Mouse (Mus musculus) macrophage (primary cell): ENCODE results near the gene Agtrap. TPM values are rescaled to one million over a fixed set of nuclear protein-coding genes. Genes with fewer than 3 reads are reported as not detected.

Experiments used
- H3K27ac ChIP-seq: fragments of 350-480 bp; formaldehyde crosslinking; 2 replicates; pipeline ENCODE4 v1.9.0; 2021
- H3K36me3 ChIP-seq: fragments of 350-480 bp; formaldehyde crosslinking; 2 replicates; pipeline ENCODE4 v1.9.0; 2021; ENCODE audit errors: inconsistent target
- H3K4me3 ChIP-seq: fragments of 350-480 bp; formaldehyde crosslinking; 2 replicates; pipeline ENCODE4 v1.9.0; 2021; ENCODE audit errors: inconsistent target
- H3K79me2 ChIP-seq: fragments of 350-480 bp; formaldehyde crosslinking; 2 replicates; pipeline ENCODE4 v1.9.0; 2021; ENCODE audit errors: inconsistent target
- WGBS: methylation state at CpG from one replicate; pipeline ENCODE4 v1.1.7; 2026; ENCODE audit warnings: inconsistent platforms; ENCODE audit not compliant: missing documents; 5-methylcytosine and 5-hydroxymethylcytosine counted together
- polyA plus RNA-seq: library from polyadenylated mRNA; stranded (reverse); fragments of 250-400 nt; gene quantifications from 3 replicates; pipeline ENCODE4 v1.2.4, GENCODE M21; 2018; ENCODE audit warnings: inconsistent platforms

Gene Agtrap
- polyA plus RNA-seq, 1 experiment from 2014 or later: 35.9 TPM

GRCm38 (mm10) chr4:148116657-148117056 is 28.8 kb upstream of the Agtrap start:
- Histone ChIP-seq H3K4me3 (no peak overlapping the region), H3K27ac (no peak overlapping the region), H3K79me2 (no peaks in the 10 kb centered on the region), H3K36me3 (no peaks in the 10 kb centered on the region)
- WGBS: 78% methylated on average over 4 of the region's 4 CpGs

GRCm38 (mm10) chr4:148115467-148115866 is 27.6 kb upstream of the Agtrap start:
- Histone ChIP-seq H3K4me3 (no peak overlapping the region), H3K79me2 (no peaks in the 10 kb centered on the region), H3K36me3 (no peaks in the 10 kb centered on the region), H3K27ac (no peak overlapping the region)
- 1% methylated on average over 15 of the region's 15 CpGs for WGBS

DNA sequence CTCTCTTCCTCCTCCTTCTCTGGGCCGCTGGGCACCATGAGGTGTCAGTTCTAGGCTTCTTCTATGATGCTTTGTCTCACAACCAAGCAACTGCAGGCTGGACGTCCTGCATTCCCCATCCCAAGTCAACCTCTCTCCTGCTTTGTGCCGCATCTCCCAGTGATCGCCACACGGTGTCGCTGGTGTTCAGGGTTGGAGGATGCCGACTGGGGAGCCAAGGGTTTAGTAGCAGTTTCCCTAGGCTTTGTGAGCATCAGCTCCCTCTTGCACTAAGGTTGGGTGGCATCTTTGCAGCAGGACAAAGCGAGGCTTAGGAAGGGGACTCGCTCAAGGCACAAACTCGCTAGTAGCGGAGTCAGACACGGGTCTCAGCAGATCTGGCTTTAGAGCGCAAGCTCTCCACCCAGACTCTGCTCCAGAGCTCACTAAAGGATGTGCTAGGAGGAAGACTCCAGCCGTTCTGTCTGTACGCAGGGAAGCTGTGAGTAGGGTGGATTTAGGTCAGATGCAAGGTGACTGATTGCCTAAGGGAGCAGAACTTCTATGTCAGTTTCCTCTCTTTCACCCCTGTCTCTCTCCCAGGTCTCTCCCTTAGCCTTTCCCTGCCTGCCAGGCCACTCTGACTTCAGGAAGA is 27.0 kb upstream of the Agtrap start:
- no peaks in the 10 kb centered on the region for H3K36me3 ChIP-seq
- WGBS: 7% methylated on average over 15 of the region's 15 CpGs
- no peaks in the 10 kb centered on the region for H3K79me2 ChIP-seq
- H3K4me3 ChIP-seq: no peak overlapping the region
- no peak overlapping the region for H3K27ac ChIP-seq

DNA sequence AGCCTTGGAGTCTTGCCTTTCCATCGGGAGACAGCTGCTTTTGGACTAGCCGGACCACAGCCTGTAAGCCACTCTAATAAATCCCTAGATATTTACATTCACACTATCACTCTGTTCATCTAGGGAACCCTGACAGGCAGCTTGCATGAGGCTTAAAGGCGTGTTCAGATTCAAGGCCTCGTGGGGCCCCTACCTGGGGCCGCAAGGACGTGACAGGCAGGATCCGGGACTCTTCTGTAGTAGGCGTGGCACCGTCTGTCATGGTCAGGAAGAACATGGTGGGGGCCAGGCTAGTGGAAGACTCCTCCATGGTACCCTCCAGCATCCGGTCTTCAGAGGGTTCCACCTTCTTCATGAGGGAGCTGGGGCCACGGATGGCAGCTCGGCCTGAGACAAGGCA is 24.7 kb upstream of the Agtrap start:
- 86% methylated on average over 12 of the region's 12 CpGs for WGBS
- H3K36me3 ChIP-seq: no peaks in the 10 kb centered on the region
- H3K79me2 ChIP-seq: no peaks in the 10 kb centered on the region
- H3K4me3 ChIP-seq: no peak overlapping the region
- no peak overlapping the region for H3K27ac ChIP-seq

DNA sequence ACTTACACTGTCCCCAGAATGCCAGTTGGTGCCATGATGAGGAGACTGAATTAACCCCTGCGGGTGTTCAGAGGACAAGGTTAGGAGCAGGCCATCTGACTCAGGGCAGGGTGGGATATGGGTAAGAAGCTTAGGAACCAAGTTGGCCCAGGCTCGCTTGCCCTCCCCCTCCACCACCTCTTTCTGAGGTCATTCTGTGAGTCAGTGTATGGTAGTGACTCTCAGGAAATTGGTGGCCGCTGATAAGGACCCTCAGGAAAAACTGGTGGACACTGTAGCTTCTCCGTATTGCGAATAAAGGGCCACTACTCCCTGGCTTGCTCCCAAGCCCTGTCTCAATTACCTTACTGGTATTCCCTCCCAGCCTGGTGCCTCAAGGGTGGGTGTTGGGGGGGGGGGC is 21.4 kb upstream of the Agtrap start:
- Histone ChIP-seq H3K27ac (no peak overlapping the region), H3K4me3 (no peak overlapping the region), H3K79me2 (no peaks in the 10 kb centered on the region), H3K36me3 (no peaks in the 10 kb centered on the region)
- WGBS: 56% methylated on average over 5 of the region's 5 CpGs

DNA sequence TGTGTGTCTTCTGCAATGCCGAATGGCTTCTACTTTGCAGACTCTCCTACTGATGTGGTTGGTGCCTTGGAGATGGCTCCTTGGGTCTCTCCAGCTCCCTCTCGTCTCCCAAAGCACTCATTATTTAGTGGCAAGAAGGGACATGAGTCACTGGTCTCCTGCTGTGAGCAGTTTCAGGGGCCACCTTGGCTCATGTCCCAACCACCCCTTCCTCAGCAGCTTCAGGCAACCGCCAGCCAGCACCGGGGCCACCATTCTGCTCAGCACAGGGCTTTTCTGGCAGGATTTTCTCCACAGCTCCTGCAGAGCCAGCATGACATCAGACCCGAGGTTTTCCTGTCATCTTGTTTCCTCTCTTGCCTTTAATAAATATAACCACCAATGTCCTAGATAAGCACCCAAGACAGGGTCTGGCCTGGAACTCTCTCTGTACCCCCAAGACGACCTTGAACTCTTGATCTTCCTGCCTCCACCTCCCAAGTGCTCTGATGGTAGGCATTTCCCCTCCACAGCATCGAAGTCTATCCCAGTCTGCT is 20.8 kb upstream of the Agtrap start:
- no peak overlapping the region for H3K4me3 ChIP-seq
- WGBS: 28% methylated on average over 6 of the region's 7 CpGs
- no peak overlapping the region for H3K27ac ChIP-seq
- H3K79me2 ChIP-seq: no peaks in the 10 kb centered on the region
- H3K36me3 ChIP-seq: no peaks in the 10 kb centered on the region

- Histone ChIP-seq H3K79me2 (no peaks in the 10 kb centered on the region), H3K4me3 (no peak overlapping the region), H3K27ac (no peak overlapping the region), H3K36me3 (no peaks in the 10 kb centered on the region)
- 78% methylated on average over 17 of the region's 22 CpGs for WGBS
Observed at GRCm38 (mm10) chr4:148107621-148108291, 19.9 kb upstream of the Agtrap start.

- H3K27ac ChIP-seq: no peak overlapping the region
- H3K36me3 ChIP-seq: no peaks in the 10 kb centered on the region
- no peak overlapping the region for H3K4me3 ChIP-seq
- no peaks in the 10 kb centered on the region for H3K79me2 ChIP-seq
- 100% methylated on average over 3 of the region's 3 CpGs for WGBS
Observed at GRCm38 (mm10) chr4:148104146-148104545, 16.3 kb upstream of the Agtrap start.

DNA sequence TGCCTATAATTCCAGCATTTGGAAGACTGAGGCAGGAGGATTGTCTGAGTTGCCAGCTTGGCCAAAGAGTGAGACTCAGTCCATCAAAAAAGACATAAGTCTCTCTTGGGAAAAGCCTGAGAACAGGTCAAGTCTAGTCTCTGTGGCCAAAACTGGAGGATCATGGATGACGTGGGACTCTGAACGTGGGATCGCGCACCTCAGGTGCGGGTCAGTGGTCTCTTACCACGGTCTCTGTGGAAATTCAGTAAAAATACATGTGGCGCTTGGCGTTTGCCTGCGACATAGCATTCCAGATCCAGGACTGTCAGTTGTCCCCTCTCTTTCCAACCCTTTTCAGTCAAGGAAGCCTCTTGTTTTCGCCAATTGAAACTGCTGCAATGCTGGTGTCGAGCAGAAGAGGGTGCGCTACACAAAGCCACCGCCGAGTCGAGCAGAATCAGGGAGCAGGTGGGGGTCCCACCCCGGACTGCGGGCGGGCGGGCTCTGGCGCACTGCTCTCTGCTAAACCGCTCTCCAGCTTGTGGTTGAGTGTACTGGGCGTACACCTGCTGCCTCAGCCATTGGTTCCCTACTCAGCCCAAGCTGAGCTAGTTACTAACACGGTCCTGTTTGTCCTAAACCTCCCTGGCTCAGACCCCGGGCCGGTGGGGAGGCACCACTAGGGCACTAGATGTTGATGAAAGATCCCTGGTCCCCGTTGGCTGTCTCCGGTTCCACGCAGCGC is 14.1 kb upstream of the Agtrap start:
- no peaks in the 10 kb centered on the region for H3K79me2 ChIP-seq
- H3K4me3 ChIP-seq: no peak overlapping the region
- WGBS: 22% methylated on average over 26 of the region's 29 CpGs
- H3K27ac ChIP-seq: no peak overlapping the region
- H3K36me3 ChIP-seq: no peaks in the 10 kb centered on the region

- no peaks in the 10 kb centered on the region for H3K79me2 ChIP-seq
- H3K4me3 ChIP-seq: no peak overlapping the region
- no peaks in the 10 kb centered on the region for H3K36me3 ChIP-seq
- 36% methylated on average over 3 of the region's 3 CpGs for WGBS
- no peak overlapping the region for H3K27ac ChIP-seq
Observed at GRCm38 (mm10) chr4:148098666-148099065, 10.8 kb upstream of the Agtrap start.

- H3K4me3 ChIP-seq: no peak overlapping the region
- WGBS: 92% methylated on average over 2 of the region's 2 CpGs
- H3K27ac ChIP-seq: no peak overlapping the region
- H3K79me2 ChIP-seq: no peaks in the 10 kb centered on the region
- H3K36me3 ChIP-seq: no peaks in the 10 kb centered on the region
Observed at GRCm38 (mm10) chr4:148097936-148098335, 10.1 kb upstream of the Agtrap start.

DNA sequence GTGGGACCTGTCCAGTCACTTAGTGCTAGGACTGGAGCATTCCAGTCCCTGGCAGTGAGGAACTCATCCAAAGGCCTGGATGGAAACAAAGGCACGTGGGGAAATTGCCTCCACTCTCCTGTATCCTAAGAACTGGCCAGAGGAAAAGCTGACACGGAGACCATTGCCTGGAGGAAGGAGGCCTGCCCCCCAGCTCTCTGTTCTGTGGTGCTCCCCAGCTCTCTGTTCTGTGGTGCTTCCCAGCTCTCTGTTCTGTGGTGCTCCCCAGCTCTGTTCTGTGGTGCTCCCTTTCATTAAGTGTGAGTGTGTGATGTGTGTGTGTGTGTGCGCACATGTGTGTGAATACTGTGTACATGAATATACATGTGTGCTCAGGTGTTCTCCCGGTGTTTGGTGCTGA is 7.2 kb upstream of the Agtrap start:
- WGBS: 90% methylated on average over 3 of the region's 4 CpGs

DNA sequence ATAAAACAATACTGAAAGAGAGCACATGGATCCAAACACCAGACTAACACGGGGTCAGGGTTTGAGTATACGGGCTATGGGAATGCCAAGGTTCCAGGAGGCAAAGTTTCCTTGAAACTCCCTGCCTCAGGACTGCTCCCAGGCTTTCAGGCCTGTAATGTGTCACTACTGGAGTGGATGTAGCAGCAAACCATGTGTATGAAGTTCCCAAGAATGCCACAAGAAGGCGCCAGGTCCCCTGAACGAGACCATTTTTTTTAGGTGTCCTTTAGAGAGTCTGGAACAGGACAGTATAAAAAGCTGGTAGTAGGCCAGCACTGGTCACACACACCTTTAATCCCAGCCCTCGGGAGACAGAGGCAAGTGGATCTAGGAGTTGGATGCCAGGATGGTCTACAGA is 6.3 kb upstream of the Agtrap start:
- H3K4me3 ChIP-seq: no peak overlapping the region
- no peaks in the 10 kb centered on the region for H3K79me2 ChIP-seq
- WGBS: 94% methylated on average over 5 of the region's 5 CpGs
- H3K36me3 ChIP-seq: no peaks in the 10 kb centered on the region
- H3K27ac ChIP-seq: no peak overlapping the region

More for the DNA sequence above, 7.2 kb upstream of the Agtrap start:
- Histone ChIP-seq H3K4me3 (no peak overlapping the region), H3K79me2 (no peaks in the 10 kb centered on the region), H3K36me3 (no peaks in the 10 kb centered on the region), H3K27ac (no peak overlapping the region)

DNA sequence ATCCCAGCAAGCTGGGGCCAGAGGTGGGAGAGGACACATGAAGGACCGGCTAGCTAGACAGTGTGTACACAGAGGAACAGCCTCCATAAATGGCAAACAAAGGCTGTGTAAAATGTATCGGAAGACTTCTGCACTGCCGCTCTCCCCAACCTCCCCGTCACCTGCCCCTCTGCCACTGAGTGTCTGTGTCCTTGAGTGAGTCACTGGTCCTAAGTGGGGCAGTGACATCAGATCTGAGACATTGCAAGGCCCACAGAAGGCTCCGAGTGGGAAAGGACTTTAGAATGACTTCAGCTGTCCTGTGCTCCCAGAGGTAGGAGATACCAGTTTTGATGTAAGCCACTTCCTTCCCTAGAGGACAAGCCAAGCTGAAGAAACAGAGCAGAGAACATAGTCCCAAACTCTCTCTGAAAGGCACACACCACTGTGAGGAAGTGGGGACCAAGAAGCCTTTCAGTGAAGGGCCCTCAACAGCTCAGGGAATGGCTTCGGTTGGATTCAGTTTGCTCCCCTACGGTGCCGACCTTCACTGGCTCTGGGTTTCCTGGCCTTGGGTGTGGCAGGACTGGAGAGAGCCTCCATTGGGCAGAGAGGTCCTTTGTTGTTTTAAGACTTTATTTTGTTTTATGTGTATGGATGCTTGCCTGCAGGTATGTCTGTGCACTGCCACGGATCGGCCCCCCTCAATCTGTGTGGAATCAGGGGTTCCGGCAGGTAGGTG is 4.9 kb upstream of the Agtrap start:
- Histone ChIP-seq H3K79me2 (no peaks in the 10 kb centered on the region), H3K4me3 (no peak overlapping the region), H3K27ac (no peak overlapping the region), H3K36me3 (no peaks in the 10 kb centered on the region)
- WGBS: 96% methylated on average over 11 of the region's 11 CpGs
